Mouse (Mus musculus) embryonic facial prominence, embryonic 14.5 days (tissue): ENCODE results near the gene Man1a2. TPM values are rescaled to one million over a fixed set of nuclear protein-coding genes. Genes with fewer than 3 reads are reported as not detected.

Experiments
- ATAC-seq: fragments of 200-750 bp; cut with Nextera tagmentation; 2 replicates; pipeline ENCODE4 v1.8.0; 2017; ENCODE audit warnings: low read depth, moderate number of reproducible peaks, moderate TSS enrichment
- DNase-seq: peaks from one replicate; pipeline ENCODE4 v3.0.0-alpha.2; 2015; ENCODE audit warnings: low spot score
- H3K27ac ChIP-seq: fragments of 300-500 bp; sonication (generic); replicated peaks from 2 replicates; pipeline ENCODE4 v1.5.1; 2014; ENCODE audit warnings: low read depth, mild to moderate bottlenecking, low read length, moderate library complexity
- H3K27me3 ChIP-seq: fragments of 300-500 bp; sonication (generic); replicated peaks from 2 replicates; pipeline ENCODE4 v1.6.1; 2014; ENCODE audit warnings: low read length; ENCODE audit not compliant: control insufficient read depth, insufficient read depth
- H3K36me3 ChIP-seq: fragments of 300-500 bp; sonication (generic); 2 replicates; pipeline ENCODE4 v1.6.1; 2014; ENCODE audit warnings: low read length, mixed read lengths; ENCODE audit not compliant: control insufficient read depth, insufficient read depth
- H3K4me1 ChIP-seq: fragments of 300-500 bp; sonication (generic); 2 replicates; pipeline ENCODE4 v1.6.1; 2014; ENCODE audit warnings: antibody characterized with exemption, low read length; ENCODE audit not compliant: control insufficient read depth, insufficient read depth
- H3K4me2 ChIP-seq: fragments of 300-500 bp; sonication (generic); 2 replicates; pipeline ENCODE4 v1.6.1; 2014; ENCODE audit warnings: low read depth, mild to moderate bottlenecking, low read length, moderate library complexity, mixed read lengths
- H3K4me3 ChIP-seq: fragments of 300-500 bp; sonication (generic); 2 replicates; pipeline ENCODE4 v1.5.1; 2014; ENCODE audit warnings: low read depth, mild to moderate bottlenecking, low read length
- H3K9ac ChIP-seq: fragments of 300-500 bp; sonication (generic); 2 replicates; pipeline ENCODE4 v1.6.1; 2014; ENCODE audit warnings: low read depth, mild to moderate bottlenecking, low read length, moderate library complexity, mixed read lengths
- H3K9me3 ChIP-seq: fragments of 300-500 bp; sonication (generic); 2 replicates; pipeline ENCODE4 v1.6.1; 2016; ENCODE audit warnings: low read length; ENCODE audit not compliant: control insufficient read depth
- WGBS: fragments of 180-500 bp; shearing (Covaris S2); extraction: QIAGEN DNeasy Blood & Tissue Kit; methylation state at CpG from one replicate; pipeline ENCODE4 v1.1.7; 2014; 5-methylcytosine and 5-hydroxymethylcytosine counted together
- polyA plus RNA-seq: library from polyadenylated mRNA; unstranded; fragments of >200 nt; fragmentation: Nextera tagmentation; extraction: Ambion mirVana; gene quantifications from 2 replicates; pipeline ENCODE4 v1.2.1, GENCODE M21; 2014

The Man1a2 gene
- polyA plus RNA-seq, 1 experiment from 2014 or later, result 89.7 TPM

- DNase-seq (no peak), ATAC-seq (no peak)
- no peaks in the 10 kb centered on the region for H3K9me3 ChIP-seq
- WGBS, result 74% methylated on average over 6 of the region's 6 CpGs
- no peak overlapping the region for H3K9ac ChIP-seq
- no peak overlapping the region for H3K4me2 ChIP-seq
- H3K27ac ChIP-seq, result no peak overlapping the region
- no peaks in the 10 kb centered on the region for H3K36me3 ChIP-seq
- no peak overlapping the region for H3K4me3 ChIP-seq
- H3K4me1 ChIP-seq, result peaks cover 8% of the 10 kb centered on the region; the same call in 1 of the 2 replicates
- H3K27me3 ChIP-seq, result no peaks in the 10 kb centered on the region
These were observed 3.4 kb upstream of the Man1a2 start for GRCm38 (mm10) chr3:100688747-100689146.

GRCm38 (mm10) chr3:100686756-100687155 is 1.5 kb upstream of the Man1a2 start:
- ATAC-seq (no peak), DNase-seq (no peak)
- no peaks in the 10 kb centered on the region for H3K36me3 ChIP-seq
- no peaks in the 10 kb centered on the region for H3K27me3 ChIP-seq
- peak overlapping the region; percentile 89 for H3K4me2 ChIP-seq
- peaks cover 18% of the 10 kb centered on the region for H3K4me1 ChIP-seq
- no peak overlapping the region for H3K9ac ChIP-seq
- no peaks in the 10 kb centered on the region for H3K9me3 ChIP-seq
- no peak overlapping the region for H3K27ac ChIP-seq
- H3K4me3 ChIP-seq, result 0 out of 2 replicates have a peak overlapping the region, but pooled peaks have one; percentile 90
- 84% methylated on average over 8 of the region's 8 CpGs for WGBS

GRCm38 (mm10) chr3:100685763-100686370 is 564 bp upstream of the Man1a2 start:
- Histone ChIP-seq H3K4me1 (peaks cover 24% of the 10 kb centered on the region), H3K4me3 (peak overlapping the region; percentile 90), H3K27ac (peak overlapping the region; percentile 97), H3K27me3 (no peaks in the 10 kb centered on the region), H3K9me3 (no peaks in the 10 kb centered on the region), H3K9ac (peak overlapping the region; percentile 97), H3K36me3 (no peaks in the 10 kb centered on the region), H3K4me2 (peak overlapping the region; percentile 89)
- DNase-seq (peak; percentile 78), ATAC-seq (peak; percentile 91)
- 2% methylated on average over 18 of the region's 77 CpGs for WGBS

DNA sequence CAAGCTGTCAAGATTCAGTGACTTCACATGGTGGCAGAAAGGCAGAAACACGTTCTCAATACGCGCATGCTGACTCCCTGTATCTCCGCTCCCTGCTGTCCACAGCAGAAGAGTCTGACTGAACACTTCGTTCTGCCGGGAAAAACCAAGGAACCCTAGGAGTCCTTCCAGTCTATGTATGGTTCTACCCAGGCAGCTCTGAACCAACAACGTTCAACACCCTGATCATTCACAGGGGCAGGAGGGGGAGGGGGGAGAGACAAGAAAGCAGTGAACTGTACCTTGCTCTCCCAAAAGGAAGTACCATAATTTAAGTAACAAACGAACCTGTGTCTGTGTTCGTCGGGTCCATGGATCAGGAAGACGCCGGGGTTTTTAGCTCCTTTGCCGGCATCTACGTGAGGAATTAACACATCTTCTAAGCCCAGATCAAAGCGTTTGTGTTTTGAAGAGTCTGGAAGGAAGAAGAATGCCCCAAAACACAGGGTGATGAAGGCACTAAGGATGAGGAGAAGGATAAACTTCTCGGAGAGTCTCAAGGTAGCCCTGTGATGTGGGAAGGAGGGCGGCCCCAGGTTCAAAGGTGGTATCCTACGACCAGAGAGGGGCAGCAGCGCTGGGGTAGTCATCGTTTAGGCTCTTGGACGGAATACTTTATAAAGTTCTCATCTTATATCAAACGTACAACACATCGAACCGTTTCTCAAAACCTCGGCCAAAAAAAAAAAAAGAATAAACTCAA is 898 bp downstream of the Man1a2 start:
- Histone ChIP-seq H3K9me3 (no peaks in the 10 kb centered on the region), H3K36me3 (no peaks in the 10 kb centered on the region), H3K27me3 (no peaks in the 10 kb centered on the region), H3K27ac (no peak overlapping the region), H3K4me2 (peak overlapping the region; percentile 89), H3K4me1 (peaks cover 24% of the 10 kb centered on the region), H3K4me3 (peak overlapping the region; percentile 90), H3K9ac (peak overlapping the region; percentile 97)
- under 1% methylated on average over 25 of the region's 25 CpGs for WGBS
- DNase-seq, result peak; percentile 38
- ATAC-seq, result no peak

DNA sequence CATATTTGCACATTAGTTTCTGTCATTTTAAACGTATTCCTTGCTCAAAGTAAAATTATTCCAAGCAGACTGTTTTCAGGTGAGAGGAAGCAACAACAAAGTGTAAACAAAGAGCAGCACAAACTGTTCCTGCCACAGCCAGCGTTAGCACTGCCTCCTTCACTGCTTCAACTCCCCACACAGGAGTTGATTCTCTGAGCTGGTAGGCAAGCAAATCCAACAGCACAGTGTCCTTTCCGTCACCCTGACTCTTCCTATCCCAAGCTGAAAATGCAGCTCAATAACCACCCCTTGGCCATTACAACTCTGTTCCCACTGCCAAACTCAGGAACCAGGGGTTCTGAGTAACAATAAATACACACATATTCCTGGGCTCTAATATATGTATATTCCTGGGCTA is 2.5 kb downstream of the Man1a2 start:
- Histone ChIP-seq H3K36me3 (no peaks in the 10 kb centered on the region), H3K9ac (peak overlapping the region; percentile 51), H3K9me3 (no peaks in the 10 kb centered on the region), H3K4me3 (peak overlapping the region; percentile 90), H3K4me1 (peaks cover 24% of the 10 kb centered on the region), H3K27ac (no peak overlapping the region), H3K4me2 (peak overlapping the region; percentile 89), H3K27me3 (no peaks in the 10 kb centered on the region)
- ATAC-seq (no peak), DNase-seq (no peak)
- WGBS, result 9% methylated on average over 3 of the region's 3 CpGs

- H3K36me3 ChIP-seq, result no peaks in the 10 kb centered on the region
- 46% methylated on average over 4 of the region's 4 CpGs for WGBS
- ATAC-seq, result no peak
- H3K4me1 ChIP-seq, result peaks cover 24% of the 10 kb centered on the region
- no peak overlapping the region for H3K27ac ChIP-seq
- H3K27me3 ChIP-seq, result no peaks in the 10 kb centered on the region
- no peaks in the 10 kb centered on the region for H3K9me3 ChIP-seq
- peak overlapping the region; percentile 89 for H3K4me2 ChIP-seq
- peak overlapping the region; percentile 51 for H3K9ac ChIP-seq
- peak overlapping the region; percentile 90 for H3K4me3 ChIP-seq
- DNase-seq, result no peak
These were observed 3.0 kb downstream of the Man1a2 start for GRCm38 (mm10) chr3:100682281-100682680.

DNA sequence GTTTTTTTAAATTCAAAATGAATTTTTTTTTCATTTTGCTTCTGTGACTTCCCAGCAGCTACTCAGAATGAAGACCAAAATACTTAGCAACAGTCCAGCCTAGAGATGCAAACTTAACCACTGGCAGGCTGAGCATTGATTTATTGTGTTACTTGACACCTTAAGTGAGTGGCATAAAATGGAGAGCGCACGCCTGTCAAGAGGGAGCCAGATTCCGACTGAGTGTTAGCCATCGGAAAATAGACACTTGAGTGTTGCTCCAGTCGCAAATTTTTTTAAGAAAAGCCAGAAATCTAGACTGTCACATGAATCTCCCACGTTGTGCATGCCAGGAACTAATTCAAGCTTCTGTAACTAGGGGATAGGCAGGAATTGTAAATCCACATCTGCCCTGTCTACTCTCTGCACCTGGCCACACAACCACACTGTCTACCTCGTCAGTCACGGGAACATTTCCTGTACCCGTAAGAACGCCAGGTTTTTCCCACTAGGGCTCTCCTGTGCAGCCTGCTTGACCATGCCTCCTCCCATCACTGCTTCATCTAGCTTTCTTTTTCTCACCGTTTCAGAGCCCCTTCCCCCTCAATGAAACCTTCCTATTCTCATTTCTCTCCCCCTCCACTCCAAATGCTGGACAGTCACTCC is 3.7 kb downstream of the Man1a2 start:
- peak overlapping the region; percentile 89 for H3K4me2 ChIP-seq
- peaks cover 3% of the 10 kb centered on the region; the same call in 1 of the 2 replicates for H3K9me3 ChIP-seq
- H3K4me3 ChIP-seq, result peak overlapping the region; percentile 90
- peak overlapping the region; percentile 40 for H3K9ac ChIP-seq
- WGBS, result 10% methylated on average over 11 of the region's 11 CpGs
- H3K4me1 ChIP-seq, result peaks cover 23% of the 10 kb centered on the region
- peak; percentile 60 for DNase-seq
- no peaks in the 10 kb centered on the region for H3K36me3 ChIP-seq
- no peak overlapping the region for H3K27ac ChIP-seq
- H3K27me3 ChIP-seq, result no peaks in the 10 kb centered on the region
- ATAC-seq, result no peak

DNA sequence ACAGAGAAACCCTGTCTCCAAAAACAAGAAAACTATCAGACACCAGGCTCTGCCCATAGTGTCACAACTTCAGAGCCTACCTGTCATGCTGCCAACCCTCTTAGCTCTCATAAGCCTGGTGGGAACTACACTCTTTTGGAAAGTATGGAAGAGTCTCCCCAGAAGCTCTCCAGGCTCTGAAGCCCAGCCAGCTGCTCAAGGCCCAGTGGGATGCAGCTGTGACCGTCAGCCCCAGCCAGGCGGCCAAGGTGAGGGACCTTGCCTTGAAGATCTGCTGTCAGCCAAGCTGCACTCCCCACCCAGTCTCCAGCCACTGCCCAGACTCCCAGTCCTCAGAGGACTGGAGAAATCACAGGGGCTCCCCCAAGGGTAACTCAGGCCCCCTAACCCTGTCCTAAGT is 5.1 kb downstream of the Man1a2 start:
- no peak overlapping the region for H3K4me2 ChIP-seq
- no peaks in the 10 kb centered on the region for H3K27me3 ChIP-seq
- peaks cover 18% of the 10 kb centered on the region for H3K4me1 ChIP-seq
- DNase-seq (no peak), ATAC-seq (no peak)
- H3K27ac ChIP-seq, result no peak overlapping the region
- WGBS, result 73% methylated on average over 2 of the region's 2 CpGs
- no peaks in the 10 kb centered on the region for H3K36me3 ChIP-seq
- no peak overlapping the region for H3K9ac ChIP-seq
- peaks cover 4% of the 10 kb centered on the region; the same call in 1 of the 2 replicates for H3K9me3 ChIP-seq
- H3K4me3 ChIP-seq, result no peak overlapping the region
